ENCODE assay signal across 14 mouse cellular contexts in the genomic region with DNA sequence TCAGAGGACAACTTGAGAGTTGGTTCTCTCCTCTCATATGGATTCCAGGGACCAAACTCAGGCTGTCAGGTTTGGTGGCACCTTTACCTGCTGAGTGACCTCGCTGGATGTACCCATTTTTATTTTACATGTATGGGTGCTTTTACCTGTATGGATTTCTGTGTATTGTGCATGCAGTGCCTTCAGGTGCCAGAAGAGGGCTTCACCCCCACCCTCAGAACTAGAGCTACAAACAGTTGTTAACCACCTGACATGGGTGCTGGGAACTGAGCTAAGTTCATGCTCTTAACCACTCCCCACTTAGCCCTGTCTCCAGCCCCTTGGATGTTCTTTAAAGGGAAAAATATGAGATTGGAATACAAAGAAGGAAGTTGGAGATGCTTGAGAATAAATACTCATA. TPM values are rescaled to one million over a fixed set of nuclear protein-coding genes. Genes with fewer than 3 reads are reported as not detected.
DNase-seq lines count a peak whose midpoint lies in the region; ATAC-seq and TF ChIP-seq lines count a peak whose summit lies in the region.
"Had no signal": no experiment of that assay in that cellular context is flagged by ENCODE, and none has a peak within 500 bp of the region (broad histone marks: within the 10 kb centered on the region; RNA-seq: fewer than 3 reads in every experiment).

No protein-coding gene starts in this region.

- no peaks in the 10 kb centered on the region for H3K9me3 ChIP-seq in liver, embryonic 14.5 days (ENCODE audit: control insufficient read depth, low read length)
- no peaks in the 10 kb centered on the region for H3K9me3 ChIP-seq in liver, embryonic 11.5 days (ENCODE audit: control insufficient read depth, low read length)
- H3K9me3 ChIP-seq in G1E (replicated peaks) = no peaks in the 10 kb centered on the region
- H3K9me3 ChIP-seq: midbrain, embryonic 10.5 days had no signal

- H3K36me3 ChIP-seq in liver, embryonic 14.5 days (replicated peaks; ENCODE audit: control insufficient read depth, insufficient read depth, low read depth) = peaks cover 44% of the 10 kb centered on the region
- H3K36me3 ChIP-seq in liver, embryonic 11.5 days (ENCODE audit: control insufficient read depth, insufficient read depth, low read length) = peaks cover 29% of the 10 kb centered on the region
- peaks cover 83% of the 10 kb centered on the region for H3K36me3 ChIP-seq in G1E (replicated peaks)

- H3K9ac ChIP-seq in liver, embryonic 14.5 days (replicated peaks) = no peak overlapping the region
- no peak overlapping the region for H3K9ac ChIP-seq in liver, embryonic 11.5 days (ENCODE audit: low read depth, low read length)

- no peak for TF ChIP-seq EP300 in liver, embryonic 14.5 days (IDR thresholded peaks at IDR 0.05; ENCODE audit: low read depth)

- no peak for DNase-seq in cerebellum, adult 2 months
- no peak for DNase-seq in cerebellum, postnatal 14 days
- DNase-seq in liver, embryonic 14.5 days (ENCODE audit: low read depth in 3 of 3, low spot score in 3 of 3) = no peak
- DNase-seq in liver, embryonic 11.5 days (ENCODE audit: low spot score) = no peak
- DNase-seq in G1E (ENCODE audit: low spot score) = no peak
- no peak for DNase-seq in adrenal gland, adult 18-20 months (ENCODE audit: low spot score in 2 of 2)
- DNase-seq in adrenal gland, adult (ENCODE audit: inconsistent age in 2 of 2, low spot score in 1 of 2) = no peak
- DNase-seq: cerebellum, adult 18-20 months; heart, adult 18-20 months; heart, postnatal 36 days; lung, adult 18-20 months had no signal

- H3K4me2 ChIP-seq in liver, embryonic 14.5 days (ENCODE audit: low read depth) = no peak overlapping the region
- no peak overlapping the region for H3K4me2 ChIP-seq in liver, embryonic 11.5 days

- H3K4me1 ChIP-seq in cerebellum, adult 2 months (ENCODE audit: control insufficient read depth, insufficient read depth, low read length) = no peaks in the 10 kb centered on the region
- H3K4me1 ChIP-seq in liver, embryonic 14.5 days (replicated peaks; ENCODE audit: control insufficient read depth in 2 of 2, insufficient read depth in 2 of 2, low read length in 1 of 2) = peaks cover 3% of the 10 kb centered on the region in 2 experiments
- peaks cover 9% of the 10 kb centered on the region for H3K4me1 ChIP-seq in liver, embryonic 11.5 days (replicated peaks; ENCODE audit: control insufficient read depth, insufficient read depth, low read length)
- H3K4me1 ChIP-seq in G1E (ENCODE audit: insufficient read depth, low read depth, low read length) = peaks cover 25% of the 10 kb centered on the region

- TF ChIP-seq POLR2A in cerebellum, adult 2 months (IDR thresholded peaks at IDR 0.05; ENCODE audit: borderline replicate concordance, insufficient read depth, low read length) = no peak

- WGBS in cerebellum, adult 2 months = 97% methylated on average over 1 of the region's 1 CpGs
- WGBS in liver, embryonic 14.5 days (ENCODE audit: insufficient replicate concordance) = 78% methylated on average over 1 of the region's 1 CpGs
- 93% methylated on average over 1 of the region's 1 CpGs for WGBS in liver, embryonic 11.5 days

- peak; percentile 36; the same call in 1 of the 2 replicates for TF ChIP-seq CTCF in cerebellum, adult 2 months (IDR thresholded peaks at IDR 0.05; ENCODE audit: borderline replicate concordance, insufficient read depth, low read depth, low read length)
- TF ChIP-seq CTCF in liver, embryonic 14.5 days (IDR thresholded peaks at IDR 0.05; ENCODE audit: low read depth) = peak; percentile 61
- TF ChIP-seq CTCF in G1E (IDR thresholded peaks at IDR 0.05; ENCODE audit: low read depth, low read length) = peak; percentile 66

- no peak overlapping the region for H3K4me3 ChIP-seq in cerebellum, adult 2 months (replicated peaks; ENCODE audit: insufficient read depth, low read depth, low read length)
- H3K4me3 ChIP-seq in liver, embryonic 14.5 days (ENCODE audit: insufficient read depth in 1 of 2, low read depth in 2 of 2, low read length in 2 of 2) = no peak overlapping the region
- H3K4me3 ChIP-seq in liver, embryonic 11.5 days (ENCODE audit: low read depth, low read length) = no peak overlapping the region
- H3K4me3 ChIP-seq in G1E (ENCODE audit: low read depth, low read length) = no peak overlapping the region
- H3K4me3 ChIP-seq: erythroblast, embryonic 14.5 days; midbrain, embryonic 10.5 days had no signal

- H3K27me3 ChIP-seq in cerebellum, adult 2 months (ENCODE audit: control insufficient read depth, insufficient read depth, low read length) = no peaks in the 10 kb centered on the region
- H3K27me3 ChIP-seq in liver, embryonic 14.5 days (ENCODE audit: control insufficient read depth, insufficient read depth, low read length) = no peaks in the 10 kb centered on the region
- H3K27me3 ChIP-seq in liver, embryonic 11.5 days (replicated peaks; ENCODE audit: control insufficient read depth, insufficient read depth, low read length) = no peaks in the 10 kb centered on the region
- H3K27me3 ChIP-seq in G1E (ENCODE audit: insufficient read depth, low read length) = no peaks in the 10 kb centered on the region

- H3K27ac ChIP-seq in cerebellum, adult 2 months (ENCODE audit: insufficient read depth, low read length) = no peak overlapping the region
- H3K27ac ChIP-seq in liver, embryonic 14.5 days = no peak overlapping the region
- no peak overlapping the region for H3K27ac ChIP-seq in liver, embryonic 11.5 days (ENCODE audit: low read depth, low read length)
- H3K27ac ChIP-seq: midbrain, embryonic 10.5 days had no signal

- no peak for ATAC-seq in liver, embryonic 14.5 days (ENCODE audit: insufficient read depth)
- no peak for ATAC-seq in liver, embryonic 11.5 days (replicated peaks; ENCODE audit: low FRiP score)
- ATAC-seq in G1E (ENCODE audit: extremely low read depth, insufficient number of reproducible peaks, low FRiP score, poor library complexity, severe bottlenecking) = no peak; the same call in 1 of the 2 replicates
- peak; percentile 52; the same call in 1 of the 2 replicates for ATAC-seq in megakaryocyte progenitor cell, adult 5-6 weeks (replicated peaks; ENCODE audit: poor library complexity)

RNA-seq across cellular contexts. Expression of a gene that starts 7.4 kb away (rescaled TPM):
- polyA plus RNA-seq in cerebellum, adult 2 months (2012; rRNA removed) = 17.6 and 18.6 TPM in 2 replicates
- polyA plus RNA-seq in liver, embryonic 14.5 days (2012; rRNA removed) = 8.8 and 9.1 TPM in 2 replicates
- 8.9 and 12.0 TPM in 2 replicates for polyA plus RNA-seq in liver, embryonic 14.5 days (2014; fragmentation: Nextera tagmentation; extraction: Ambion mirVana)
- polyA plus RNA-seq in liver, embryonic 11.5 days (2014; fragmentation: Nextera tagmentation; extraction: Ambion mirVana) = 17.8 and 20.9 TPM in 2 replicates
- total RNA-seq in G1E (2014; fragmentation: Nextera tagmentation) = 166 and 187 TPM in 2 replicates
- total RNA-seq in G1E (2017) = 67.4 and 83.2 TPM in 2 replicates
- polyA plus RNA-seq in G1E (2012) = 4.1 and 5.1 TPM in 2 replicates
- total RNA-seq in megakaryocyte progenitor cell, adult 5-6 weeks (2015) = 87.7 and 98.6 TPM in 2 replicates
- 44.3 and 73.1 TPM in 2 replicates for total RNA-seq in megakaryocyte progenitor cell, adult 5-6 weeks (2017)
- 10 to 100 TPM; 79.8 to 86.4 TPM for total RNA-seq in adrenal gland, adult 18-20 months (2021)

RNA-seq across cellular contexts. Expression of a gene that starts 52.0 kb away (rescaled TPM):
- polyA plus RNA-seq in cerebellum, adult 2 months (2012; rRNA removed) = 4.3 and 4.5 TPM in 2 replicates
- 1.9 and 2.4 TPM in 2 replicates for polyA plus RNA-seq in liver, embryonic 14.5 days (2012; rRNA removed)
- polyA plus RNA-seq in liver, embryonic 14.5 days (2014; fragmentation: Nextera tagmentation; extraction: Ambion mirVana) = 1.8 and 2.5 TPM in 2 replicates
- 3.5 and 3.8 TPM in 2 replicates for polyA plus RNA-seq in liver, embryonic 11.5 days (2014; fragmentation: Nextera tagmentation; extraction: Ambion mirVana)
- total RNA-seq in G1E (2014; fragmentation: Nextera tagmentation) (36.9 and 48.1 TPM in 2 replicates), G1E (2017) (51.4 and 56.6 TPM in 2 replicates)
- polyA plus RNA-seq in G1E (2012) = 12.3 and 14.4 TPM in 2 replicates
- 1.6 and 2.7 TPM in 2 replicates for total RNA-seq in megakaryocyte progenitor cell, adult 5-6 weeks (2015)
- total RNA-seq in megakaryocyte progenitor cell, adult 5-6 weeks (2017) = 1.1 and 1.6 TPM in 2 replicates
- 10 to 100 TPM; 22.9 to 33.6 TPM for total RNA-seq in adrenal gland, adult 18-20 months (2021)

RNA-seq across cellular contexts. Expression of a gene that starts 53.1 kb away (rescaled TPM):
- polyA plus RNA-seq in cerebellum, adult 2 months (2012; rRNA removed) = 42.8 and 52.9 TPM in 2 replicates
- polyA plus RNA-seq in liver, embryonic 14.5 days (2012; rRNA removed) = 0.02 TPM in 2 replicates
- 2.6 and 4.1 TPM in 2 replicates for polyA plus RNA-seq in liver, embryonic 14.5 days (2014; fragmentation: Nextera tagmentation; extraction: Ambion mirVana)
- 9.9 and 10.8 TPM in 2 replicates for polyA plus RNA-seq in liver, embryonic 11.5 days (2014; fragmentation: Nextera tagmentation; extraction: Ambion mirVana)
- not detected in 2 replicates for total RNA-seq in G1E (2014; fragmentation: Nextera tagmentation)
- 0.70 and 1.0 TPM in 2 replicates for total RNA-seq in G1E (2017)
- not detected in 2 replicates for polyA plus RNA-seq in G1E (2012)
- total RNA-seq in megakaryocyte progenitor cell, adult 5-6 weeks (2015) = 0.52 TPM in 1 of 2 replicates, not detected in the other
- total RNA-seq in megakaryocyte progenitor cell, adult 5-6 weeks (2017) = 0.20 and 0.25 TPM in 2 replicates
- 10 to 100 TPM; 13.3 to 31.0 TPM for total RNA-seq in adrenal gland, adult 18-20 months (2021)
- polyA plus RNA-seq: erythroblast, embryonic 14.5 days had no signal
